Mouse (Mus musculus) bone marrow, adult 2 months (tissue): ENCODE results near the gene Tchp.
A peak's percentile ranks its signal among the peaks of the same experiment; 100 is the strongest.

Experiments used
- CTCF ChIP-seq: fragments of 200-500 bp; IDR thresholded peaks from 2 replicates; pipeline ENCODE4 v1.5.1; 2011; ENCODE audit warnings: low read length, control low read depth; ENCODE audit not compliant: control insufficient read depth, insufficient read depth
- POLR2A ChIP-seq: fragments of 200-500 bp; IDR thresholded peaks from 2 replicates; pipeline ENCODE4 v1.6.1; 2011; ENCODE audit warnings: low read depth, mild to moderate bottlenecking, control low read depth, low read length, borderline replicate concordance; ENCODE audit not compliant: control insufficient read depth

- TF ChIP-seq CTCF (peak; percentile 77), POLR2A (0 out of 2 replicates have a peak, but pooled peaks have one; percentile 38)
These were observed at the start of gene Tchp for GRCm38 (mm10) chr5:114707265-114708068.
